Mouse (Mus musculus) regulatory T cell (primary cell): Measurements from ENCODE around the gene Fam129b.

Experiments
- in situ Hi-C: fragments of 300-600 bp; cut with MboI, MseI; formaldehyde crosslinking; loops from one replicate; pipeline ENCODE4 v1.15.1; 2025; ENCODE audit warnings: high pct_unique_total_duplicates

Fam129b gene

GRCm38 (mm10) chr2:32875675-32876489 is at the start of gene Fam129b:
Gene Fam129b, plus strand, starts transcription at chr2:32876114.
- in situ Hi-C loops, result no loop called here

- in situ Hi-C loops, result no loop called here
Observed at GRCm38 (mm10) chr2:32828979-32829676, 46.8 kb upstream of the Fam129b start.

DNA sequence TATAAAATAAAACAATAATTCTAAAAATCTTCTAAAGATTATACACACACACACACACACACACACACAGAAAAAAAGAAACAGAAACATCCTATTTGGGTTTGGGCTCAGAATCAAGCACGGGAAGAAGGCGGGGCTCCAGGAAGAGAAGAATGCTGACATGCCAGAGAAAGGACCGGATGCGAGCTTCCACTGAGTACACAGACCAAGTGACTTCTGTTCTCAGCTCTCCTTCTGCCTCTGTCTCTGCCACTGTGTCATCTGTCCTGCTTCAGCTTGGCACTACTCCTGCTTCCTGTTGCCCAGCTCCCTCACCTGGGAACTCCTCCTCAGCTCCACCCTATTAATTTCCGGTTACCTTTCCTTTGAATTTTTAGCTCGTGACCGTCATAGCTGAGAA is 41.4 kb upstream of the Fam129b start:
- in situ Hi-C loops, result no loop called here

- in situ Hi-C loops, result no loop called here
Observed at GRCm38 (mm10) chr2:32835588-32835987, 40.3 kb upstream of the Fam129b start.

DNA sequence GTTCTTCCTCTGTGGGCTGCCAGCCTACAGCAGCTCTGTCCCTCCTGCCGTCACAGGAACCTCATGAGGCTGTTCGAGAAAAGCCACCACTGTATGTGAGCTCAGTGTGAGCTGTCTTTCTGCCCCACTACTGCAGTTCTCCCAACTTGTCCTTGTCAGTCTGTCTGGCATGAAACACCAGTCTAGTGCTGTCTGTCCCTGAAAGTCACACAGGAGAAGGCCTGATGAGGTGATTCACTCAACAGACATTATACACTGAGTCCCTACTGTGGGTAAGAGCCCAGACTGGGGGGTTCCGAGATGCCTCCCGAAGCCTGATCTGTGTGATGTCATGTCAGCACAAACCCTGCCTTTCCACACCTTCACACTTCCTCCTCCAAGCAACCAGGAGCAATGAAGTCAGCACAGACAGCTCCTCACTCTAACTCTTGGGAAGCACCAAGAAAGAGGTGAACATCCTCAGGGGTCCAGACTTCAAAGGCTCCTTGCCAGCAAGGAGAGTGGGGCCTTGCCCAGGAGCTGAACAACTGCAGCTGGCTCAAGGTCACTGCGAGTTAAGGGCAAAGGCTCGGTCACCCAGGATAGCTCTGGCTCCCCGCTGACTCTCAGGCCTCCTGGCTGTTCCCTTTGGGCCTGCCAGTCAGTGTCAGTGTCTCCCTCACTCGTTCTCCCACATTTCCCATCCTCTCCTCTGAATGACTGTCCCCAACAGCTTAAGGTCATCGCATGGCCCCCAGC is 37.6 kb upstream of the Fam129b start:
- in situ Hi-C loops, result no loop called here

DNA sequence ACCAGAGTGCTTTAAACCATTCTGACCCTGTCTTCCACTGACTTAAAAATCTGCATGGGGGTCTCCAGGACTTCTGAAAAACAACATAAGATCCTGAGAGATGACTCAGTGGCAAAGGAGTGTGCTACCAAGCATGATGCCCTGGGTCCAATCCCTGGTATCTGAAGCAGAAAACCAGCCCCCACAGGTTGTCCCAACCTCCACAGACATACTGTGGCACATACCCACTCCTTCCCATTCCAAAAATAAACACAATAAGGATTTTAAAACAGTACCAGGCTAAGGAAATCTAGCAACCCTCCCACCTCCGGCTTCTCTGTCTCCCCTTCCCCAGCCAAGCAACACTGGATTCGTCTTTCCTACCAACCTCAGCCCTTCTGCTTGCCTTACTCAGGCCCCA is 36.7 kb upstream of the Fam129b start:
- in situ Hi-C loops, result no loop called here

DNA sequence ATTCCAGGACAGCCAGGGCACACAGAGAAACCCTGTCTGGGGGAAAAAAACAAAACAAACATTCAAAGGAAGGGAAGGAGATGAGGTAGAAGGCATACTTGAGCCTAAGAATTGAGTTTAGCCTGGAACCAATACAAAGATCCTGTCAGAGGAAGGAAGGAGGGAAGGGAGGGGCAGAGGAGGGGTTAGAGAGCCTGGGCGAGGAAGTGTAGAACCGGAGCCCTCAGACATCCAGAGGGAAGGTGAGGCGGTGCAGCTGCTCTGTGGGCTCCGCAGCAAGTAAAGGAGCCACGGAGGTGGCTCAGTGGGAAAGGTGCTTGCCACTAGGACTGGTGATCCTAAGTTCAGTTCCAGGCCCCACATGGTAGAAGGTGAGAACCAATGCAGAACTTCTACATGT is 34.8 kb upstream of the Fam129b start:
- in situ Hi-C loops, result no loop called here

- in situ Hi-C loops, result no loop called here
Observed at GRCm38 (mm10) chr2:32842558-32842957, 33.4 kb upstream of the Fam129b start.

DNA sequence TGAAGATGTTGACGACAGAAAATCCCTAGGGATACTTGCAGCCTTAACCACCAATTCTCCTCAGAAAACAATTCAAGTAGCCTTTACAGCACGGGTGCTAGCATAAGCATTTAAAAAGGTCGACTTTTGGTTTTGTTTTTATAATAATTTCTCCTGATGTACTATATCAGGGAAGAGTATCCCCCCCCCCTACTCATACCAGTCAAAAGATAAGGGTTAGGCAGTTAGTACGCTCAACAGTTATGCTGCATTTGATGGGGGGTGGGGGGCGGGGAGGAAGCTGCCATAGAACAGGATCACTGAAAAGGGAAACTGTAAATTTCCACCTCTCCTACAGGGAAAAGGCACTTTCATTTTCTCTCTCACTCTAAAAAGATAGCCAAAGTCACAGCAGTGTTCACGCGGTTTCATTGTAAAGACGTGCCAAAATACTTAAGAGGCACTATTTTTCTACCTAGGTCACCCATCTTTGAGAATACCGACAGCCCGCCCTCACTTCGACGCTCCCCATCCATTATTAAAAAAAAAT is 30.3 kb upstream of the Fam129b start:
- in situ Hi-C loops, result no loop called here

DNA sequence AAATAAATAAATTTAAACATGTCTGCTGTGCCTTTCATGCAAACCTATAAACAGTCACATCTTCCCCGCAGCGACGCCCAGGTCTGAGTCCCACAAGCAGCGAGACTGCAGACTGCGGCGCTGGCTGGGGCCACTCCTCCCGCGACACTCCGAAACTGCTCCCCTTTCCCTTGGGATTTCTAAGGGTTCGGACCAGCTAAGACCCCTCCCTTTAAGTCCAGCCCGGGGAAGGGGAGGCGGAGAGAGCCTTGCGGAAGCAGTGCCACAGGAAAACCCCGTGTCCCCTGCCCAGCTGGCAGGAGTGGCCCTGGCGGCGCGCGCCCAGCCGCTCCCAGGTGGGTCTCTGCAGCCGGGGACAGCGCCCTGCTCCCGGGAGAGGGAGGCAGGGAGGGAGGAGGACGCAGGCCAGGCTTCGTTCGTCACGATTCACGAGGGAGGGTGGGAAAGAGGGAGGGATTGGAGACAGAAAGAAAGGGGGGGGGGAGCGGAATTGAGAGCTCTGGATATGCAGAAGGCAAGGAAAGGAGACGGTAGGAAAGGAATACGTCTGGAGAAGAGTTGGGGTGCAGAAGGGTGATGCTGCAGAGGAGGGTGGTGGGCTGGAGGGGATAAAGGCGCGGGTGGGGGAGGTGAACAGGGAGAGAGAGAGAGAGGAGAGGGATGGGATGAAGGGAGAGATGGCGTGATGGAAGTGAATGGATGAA is 29.7 kb upstream of the Fam129b start:
- in situ Hi-C loops, result no loop called here

DNA sequence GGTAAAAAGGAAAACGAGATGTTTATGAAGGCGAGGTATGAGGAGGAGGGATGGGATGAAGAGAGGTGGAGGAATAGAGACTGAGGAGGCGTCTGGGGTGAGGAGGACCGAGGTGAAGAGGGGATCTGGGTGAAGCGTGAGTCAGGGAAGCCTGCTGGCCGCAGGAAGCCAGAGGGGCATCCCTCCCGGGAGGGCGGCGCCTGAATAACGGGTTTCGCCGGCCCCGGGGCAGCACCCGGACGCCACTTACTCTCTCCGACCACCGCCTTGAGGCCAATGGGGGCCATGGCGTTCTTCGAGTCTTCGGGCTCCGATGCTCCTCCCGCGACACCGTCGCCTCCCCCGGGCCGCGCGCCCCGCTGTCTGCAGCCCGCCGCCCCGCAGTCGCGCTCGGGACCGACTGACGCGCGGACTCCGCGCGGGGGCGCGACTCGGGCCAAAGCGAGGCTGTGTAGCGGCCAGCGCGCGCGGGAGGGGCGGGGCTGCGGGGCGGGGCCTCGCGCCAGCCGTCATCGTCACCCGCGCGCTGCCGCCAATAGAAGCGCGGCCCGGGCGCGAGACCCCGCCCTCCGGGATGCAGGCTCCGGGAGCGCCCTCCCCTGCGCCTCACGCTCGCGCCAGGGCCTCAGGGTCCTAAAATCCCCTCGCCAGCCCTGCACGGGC is 29.0 kb upstream of the Fam129b start, which contains the start of gene Stxbp1:
TSS of gene Stxbp1 (minus strand) at position 441 of the 663 bp plus-strand sequence.
- in situ Hi-C loops, result no loop called here

DNA sequence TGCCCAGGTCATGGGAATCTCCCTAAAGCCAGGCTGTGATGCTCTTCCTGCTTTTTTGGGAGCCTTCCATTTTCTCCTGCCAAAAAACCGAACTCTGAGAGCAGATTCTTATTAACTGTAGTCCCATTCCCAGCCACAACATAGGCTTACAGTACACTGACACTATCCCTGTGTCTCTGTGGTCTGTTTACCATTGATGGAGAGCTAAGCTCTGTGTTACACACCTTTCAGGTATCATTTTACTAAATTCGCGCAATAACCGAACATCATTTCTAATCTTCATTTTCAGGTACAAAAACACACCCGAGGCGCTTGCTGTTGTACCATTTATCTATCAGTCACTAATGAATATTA is 28.5 kb upstream of the Fam129b start:
- in situ Hi-C loops, result no loop called here

- in situ Hi-C loops, result loop anchor here (5.0 kb wide), 1 partner anchor 80 kb away; no protein-coding TSS in a partner anchor
Observed at GRCm38 (mm10) chr2:32852156-32852555, 23.8 kb upstream of the Fam129b start.

GRCm38 (mm10) chr2:32853716-32854115 is 22.2 kb upstream of the Fam129b start:
- in situ Hi-C loops, result loop anchor here (5.0 kb wide), 1 partner anchor 81 kb away; no protein-coding TSS in a partner anchor

DNA sequence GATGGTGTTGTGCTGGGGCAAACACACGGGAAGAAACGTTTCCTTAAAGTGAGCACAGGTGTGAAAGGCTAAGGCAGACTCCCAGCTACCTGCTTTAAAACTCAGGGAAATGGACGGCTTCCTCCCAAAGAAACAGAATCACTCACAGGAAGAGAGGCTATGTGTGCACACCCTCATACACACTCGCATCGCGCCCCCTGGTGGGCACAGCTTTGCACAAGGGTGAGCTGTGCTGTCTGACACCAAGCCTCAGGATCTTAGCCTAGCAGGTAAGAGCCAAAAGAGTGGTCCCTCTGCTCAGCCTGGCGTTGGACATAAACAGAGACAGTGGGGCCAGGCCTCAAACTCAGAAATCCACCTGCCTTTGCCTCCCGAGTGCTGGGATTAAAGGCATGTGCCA is 21.7 kb upstream of the Fam129b start:
- in situ Hi-C loops, result loop anchor here (5.0 kb wide), 1 partner anchor 82 kb away; no protein-coding TSS in a partner anchor

- in situ Hi-C loops, result no loop called here
Observed at GRCm38 (mm10) chr2:32855046-32855785, 20.7 kb upstream of the Fam129b start.

DNA sequence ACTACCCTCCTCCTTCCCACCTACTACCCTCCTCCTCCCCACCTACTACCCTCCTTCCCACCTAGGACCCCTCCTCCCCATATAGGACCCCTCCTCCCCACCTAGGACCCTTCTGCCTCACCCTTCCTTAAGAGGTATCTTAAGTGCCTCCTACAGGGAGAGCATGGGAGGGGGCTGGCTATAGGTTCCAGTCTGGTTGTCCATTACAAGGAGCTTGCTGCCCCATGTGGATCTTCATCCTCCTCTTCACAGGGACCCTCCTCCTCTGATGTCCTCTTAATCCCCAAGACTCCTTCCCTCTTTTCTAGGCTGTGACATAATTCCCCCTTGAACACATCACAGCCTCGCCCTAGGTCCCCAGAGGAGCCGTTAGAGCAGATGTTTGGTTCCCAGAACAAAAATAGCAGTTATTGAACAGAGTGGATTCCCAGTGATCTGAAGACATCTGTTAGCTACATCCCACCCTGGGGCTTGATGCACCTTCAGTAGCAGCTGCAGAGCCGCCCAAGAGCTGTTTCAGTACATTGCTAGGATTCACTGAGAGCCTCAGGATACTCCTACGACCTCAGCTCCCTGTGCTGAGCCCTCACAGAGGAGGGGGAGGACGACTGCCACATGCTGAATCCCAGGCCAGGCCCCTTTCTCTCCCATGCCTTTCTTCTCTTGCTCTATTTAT is 20.0 kb upstream of the Fam129b start:
- in situ Hi-C loops, result no loop called here

DNA sequence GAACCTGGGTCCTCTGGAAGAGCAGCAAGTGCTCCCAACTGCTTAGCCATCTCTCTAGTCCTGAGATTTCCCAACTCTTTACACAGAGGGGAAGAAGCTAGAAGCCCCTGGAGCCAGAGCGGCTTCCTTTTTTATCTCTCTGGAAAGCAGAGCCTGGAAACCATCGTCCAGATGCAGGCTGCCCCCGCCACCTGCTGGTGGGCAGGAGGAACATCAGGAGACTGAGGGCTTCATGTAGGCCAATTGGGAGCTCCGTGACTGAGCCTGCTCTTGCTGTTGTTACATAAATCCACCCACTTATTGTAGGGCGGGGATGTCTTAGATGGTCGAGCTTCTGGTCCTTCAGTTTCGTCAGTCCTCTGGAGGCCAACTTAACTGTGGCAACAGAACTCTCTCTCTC is 18.3 kb upstream of the Fam129b start:
- in situ Hi-C loops, result no loop called here

- in situ Hi-C loops, result no loop called here
Observed at GRCm38 (mm10) chr2:32859010-32859621, 16.8 kb upstream of the Fam129b start.
